ENCODE assay signal across 14 mouse cellular contexts in the genomic region with DNA sequence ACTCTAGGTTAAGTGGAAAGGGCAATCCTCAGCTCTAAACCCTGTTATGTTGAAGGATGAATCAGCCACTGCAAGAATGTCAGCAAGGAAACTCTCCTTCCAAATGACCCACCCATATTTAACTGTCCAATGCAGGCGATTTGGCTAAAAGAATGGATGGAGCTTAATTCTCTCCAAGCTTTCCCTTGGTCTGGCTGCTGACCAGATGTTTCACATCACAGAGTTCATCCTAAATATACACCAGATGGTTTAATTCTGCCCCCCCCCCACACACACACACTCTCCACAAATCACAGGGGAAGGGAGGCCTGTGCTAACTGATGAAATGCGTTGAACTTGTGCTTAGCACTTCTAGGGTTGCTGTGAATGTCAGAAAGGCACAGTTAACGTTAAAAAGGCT. TPM values are rescaled to one million over a fixed set of nuclear protein-coding genes. Genes with fewer than 3 reads are reported as not detected.
DNase-seq lines count a peak whose midpoint lies in the region; ATAC-seq lines count a peak whose summit lies in the region.
"Had no signal": no experiment of that assay in that cellular context is flagged by ENCODE, and none has a peak within 500 bp of the region (broad histone marks: within the 10 kb centered on the region; RNA-seq: fewer than 3 reads in every experiment).

No protein-coding gene starts in this region.

- H3K4me1 ChIP-seq in kidney, embryonic 16.5 days (ENCODE audit: insufficient read depth, low read length): peaks cover 9% of the 10 kb centered on the region; the same call in 1 of the 2 replicates
- no peaks in the 10 kb centered on the region for H3K4me1 ChIP-seq in embryonic facial prominence, embryonic 11.5 days (ENCODE audit: control insufficient read depth, insufficient read depth, low read length)
- H3K4me1 ChIP-seq in limb, embryonic 15.5 days: peaks cover 7% of the 10 kb centered on the region; the same call in 1 of the 2 replicates
- H3K4me1 ChIP-seq: forebrain, embryonic 13.5 days; heart, embryonic 15.5 days had no signal

- no peaks in the 10 kb centered on the region for H3K27me3 ChIP-seq in kidney, embryonic 16.5 days (ENCODE audit: insufficient read depth, low read length)
- no peaks in the 10 kb centered on the region for H3K27me3 ChIP-seq in embryonic facial prominence, embryonic 11.5 days (ENCODE audit: control insufficient read depth, insufficient read depth, low read length)
- H3K27me3 ChIP-seq in limb, embryonic 15.5 days: no peaks in the 10 kb centered on the region
- H3K27me3 ChIP-seq: forebrain, embryonic 13.5 days; heart, embryonic 15.5 days had no signal

- no peak for DNase-seq in kidney, postnatal 25 days
- peak; percentile 46 for DNase-seq in embryo, embryonic 10 days (ENCODE audit: low spot score)
- peak; percentile 72 for DNase-seq in embryonic facial prominence, embryonic 11.5 days (ENCODE audit: low spot score)
- DNase-seq in right cerebral cortex, adult 18-20 months: no peak
- no peak for DNase-seq in left cerebral cortex, postnatal 4 days
- DNase-seq: cerebellum, postnatal 36 days; gastrocnemius, postnatal 25 days had no signal

- 25% methylated on average over 3 of the region's 3 CpGs for WGBS in kidney, embryonic 16.5 days
- 30% methylated on average over 3 of the region's 3 CpGs for WGBS in embryonic facial prominence, embryonic 11.5 days
- WGBS in limb, embryonic 15.5 days: 20% methylated on average over 3 of the region's 3 CpGs

- no peak overlapping the region for H3K4me3 ChIP-seq in kidney, embryonic 16.5 days (ENCODE audit: low read length)
- no peak overlapping the region for H3K4me3 ChIP-seq in embryonic facial prominence, embryonic 11.5 days (ENCODE audit: low read depth, low read length)
- no peak overlapping the region for H3K4me3 ChIP-seq in limb, embryonic 15.5 days
- H3K4me3 ChIP-seq: forebrain, embryonic 13.5 days; heart, embryonic 15.5 days had no signal

- no peak overlapping the region for H3K9ac ChIP-seq in kidney, embryonic 16.5 days (replicated peaks; ENCODE audit: low read length)
- H3K9ac ChIP-seq in embryonic facial prominence, embryonic 11.5 days (replicated peaks; ENCODE audit: low read length): no peak overlapping the region
- H3K9ac ChIP-seq in limb, embryonic 15.5 days: no peak overlapping the region
- H3K9ac ChIP-seq: forebrain, embryonic 13.5 days; heart, embryonic 15.5 days had no signal

- H3K36me3 ChIP-seq in kidney, embryonic 16.5 days (ENCODE audit: insufficient read depth, low read length): no peaks in the 10 kb centered on the region
- no peaks in the 10 kb centered on the region for H3K36me3 ChIP-seq in embryonic facial prominence, embryonic 11.5 days (replicated peaks; ENCODE audit: control insufficient read depth, insufficient read depth, low read depth, low read length)
- no peaks in the 10 kb centered on the region for H3K36me3 ChIP-seq in limb, embryonic 15.5 days
- H3K36me3 ChIP-seq: heart, embryonic 15.5 days had no signal

- peak; percentile 82 for ATAC-seq in kidney, embryonic 16.5 days (ENCODE audit: low FRiP score, low TSS enrichment)
- ATAC-seq in embryonic facial prominence, embryonic 11.5 days (replicated peaks; ENCODE audit: insufficient number of reproducible peaks, low FRiP score, low TSS enrichment, low read depth): no peak; the same call in 1 of the 2 replicates
- ATAC-seq in limb, embryonic 15.5 days (ENCODE audit: insufficient number of reproducible peaks, low FRiP score, low TSS enrichment, low read depth): 0 out of 2 replicates have a peak, but pooled peaks have one; percentile 44
- ATAC-seq: forebrain, embryonic 13.5 days had no signal

- H3K27ac ChIP-seq in kidney, embryonic 16.5 days (ENCODE audit: low read length): peak overlapping the region; percentile 49; the same call in 1 of the 2 replicates
- no peak overlapping the region for H3K27ac ChIP-seq in embryonic facial prominence, embryonic 11.5 days (replicated peaks; ENCODE audit: low read depth, low read length)
- H3K27ac ChIP-seq in limb, embryonic 15.5 days: 0 out of 2 replicates have a peak overlapping the region, but pooled peaks have one; percentile 22
- H3K27ac ChIP-seq: forebrain, embryonic 13.5 days; heart, embryonic 15.5 days had no signal

- intact Hi-C loops in left cerebral cortex, postnatal 4 days (cut with DNase I): no loop called here

- H3K9me3 ChIP-seq in kidney, embryonic 16.5 days (ENCODE audit: low read length): no peaks in the 10 kb centered on the region
- no peaks in the 10 kb centered on the region for H3K9me3 ChIP-seq in embryonic facial prominence, embryonic 11.5 days (replicated peaks; ENCODE audit: control insufficient read depth, low read length)
- H3K9me3 ChIP-seq in limb, embryonic 15.5 days: no peaks in the 10 kb centered on the region
- H3K9me3 ChIP-seq: forebrain, embryonic 13.5 days; heart, embryonic 15.5 days had no signal

- no peak overlapping the region for H3K4me2 ChIP-seq in kidney, embryonic 16.5 days (replicated peaks; ENCODE audit: low read depth, low read length)
- no peak overlapping the region for H3K4me2 ChIP-seq in embryonic facial prominence, embryonic 11.5 days (ENCODE audit: low read depth, low read length)
- H3K4me2 ChIP-seq in limb, embryonic 15.5 days: no peak overlapping the region
- H3K4me2 ChIP-seq: forebrain, embryonic 13.5 days; heart, embryonic 15.5 days had no signal

RNA-seq across cellular contexts. Expression of a gene that starts 21.4 kb away (rescaled TPM):
- polyA plus RNA-seq in kidney, embryonic 16.5 days (2015; fragmentation: Nextera tagmentation; extraction: Ambion mirVana): not detected in 2 replicates
- polyA plus RNA-seq in embryonic facial prominence, embryonic 11.5 days (2014; fragmentation: Nextera tagmentation; extraction: Ambion mirVana): not detected in 2 replicates
- polyA plus RNA-seq in limb, embryonic 15.5 days (2015; fragmentation: Nextera tagmentation; extraction: Ambion mirVana): 0.37 TPM in 1 of 2 replicates, not detected in the other
- total RNA-seq in left cerebral cortex, postnatal 4 days (2021): not detected
- total RNA-seq: gastrocnemius, postnatal 25 days; layer of hippocampus, postnatal 10 days; monocyte, adult 5-6 weeks had no signal
- polyA plus RNA-seq: forebrain, embryonic 13.5 days; heart, embryonic 15.5 days; liver, embryonic 16.5 days had no signal

Comparison
In these comparisons a context has a peak if more than half of its experiments do, and no peak if none do; other contexts are left out.
1. DNase-seq: peak in embryo, embryonic 10 days (single experiment) and embryonic facial prominence, embryonic 11.5 days (single experiment); none in kidney, postnatal 25 days (0 of 2), right cerebral cortex, adult 18-20 months (single experiment) and left cerebral cortex, postnatal 4 days (single experiment).